Mouse (Mus musculus): Measurements from ENCODE around the gene Kitl.

The Kitl gene

DNA sequence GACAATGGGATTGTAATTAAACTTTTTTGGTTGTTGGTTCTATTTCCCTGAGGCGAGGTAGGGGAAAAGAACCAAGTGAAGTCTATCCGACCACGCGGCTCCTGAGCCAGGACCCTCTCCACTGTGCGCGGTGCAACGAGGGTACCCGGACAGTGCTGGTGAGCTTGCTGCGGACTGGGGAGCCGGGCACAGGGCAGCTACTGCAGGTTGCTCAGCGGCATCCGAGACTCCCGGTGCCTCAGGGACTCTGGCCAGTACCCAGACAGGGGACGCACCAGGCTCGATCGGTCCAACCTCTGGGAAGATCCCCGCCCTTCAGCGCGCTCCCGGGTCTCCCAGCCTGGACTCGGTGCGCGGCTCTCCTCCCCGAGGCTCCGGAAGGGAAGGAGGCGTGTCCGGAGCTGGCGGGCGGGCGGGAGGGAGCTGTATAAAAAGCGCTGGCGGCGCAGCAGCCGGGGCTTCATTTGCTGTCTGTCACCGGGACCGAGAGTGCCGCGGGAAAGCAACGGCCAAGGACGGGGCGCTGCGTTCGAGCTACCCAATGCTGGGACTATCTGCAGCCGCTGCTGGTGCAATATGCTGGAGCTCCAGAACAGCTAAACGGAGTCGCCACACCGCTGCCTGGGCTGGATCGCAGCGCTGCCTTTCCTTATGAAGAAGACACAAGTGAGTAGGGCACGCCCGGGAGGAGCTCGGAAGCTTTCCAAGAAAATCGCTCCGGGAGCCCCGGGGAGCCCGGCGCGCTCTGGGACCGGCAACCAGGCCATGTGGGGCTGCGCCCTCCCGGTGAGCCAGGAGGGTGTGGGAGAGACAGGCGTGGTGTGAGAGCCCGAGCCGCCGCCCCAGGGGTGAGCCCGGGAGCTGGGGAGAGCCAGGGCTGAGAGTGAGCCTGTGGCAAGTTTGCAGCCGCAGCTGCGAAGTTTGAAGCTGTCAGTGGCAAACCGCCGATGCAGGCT is at the start of gene Kitl:
Kitl (plus strand) TSS at position 261 of the 956 bp plus-strand sequence.
- DNase-seq, result peak; percentile 85 to 91

DNA sequence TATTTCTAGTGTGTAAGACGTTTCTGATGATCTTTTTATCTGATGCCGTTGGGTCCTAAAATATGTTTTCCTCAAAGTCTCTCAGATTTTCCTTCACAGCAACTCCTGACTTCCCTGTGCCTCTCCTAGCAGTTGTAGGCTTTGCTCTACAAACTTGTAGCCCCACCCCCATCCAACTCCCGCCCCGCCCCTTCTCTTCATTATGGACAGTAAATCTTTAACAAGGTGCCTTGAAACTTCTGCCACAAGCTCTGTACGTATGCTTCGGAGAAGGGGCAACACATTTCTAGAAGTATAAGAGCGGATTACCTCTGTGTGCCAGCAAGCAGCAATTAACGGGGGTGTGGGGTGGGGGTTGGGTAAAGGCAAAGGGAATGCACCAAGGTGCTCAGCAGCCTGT is 42.6 kb upstream of the Kitl start:
- no peak for DNase-seq

DNA sequence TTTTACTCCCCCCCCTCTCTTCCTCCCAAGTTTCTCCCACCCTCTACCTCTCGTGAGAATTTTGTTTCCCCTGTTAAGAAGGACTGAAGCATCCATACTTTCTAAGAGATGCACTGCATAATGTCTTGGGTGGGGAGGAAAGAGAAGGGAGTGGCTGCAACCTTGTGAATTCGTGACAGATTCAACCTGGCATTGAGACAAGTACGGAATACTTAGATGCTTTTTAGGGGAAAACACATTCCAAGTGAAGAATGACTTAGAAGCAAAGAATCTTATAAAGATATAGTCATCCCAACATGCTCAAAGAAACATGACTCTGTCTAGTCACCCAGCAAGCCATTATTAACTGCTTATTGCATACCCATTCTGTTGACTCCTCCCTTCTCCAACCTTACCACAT is 35.3 kb upstream of the Kitl start:
- DNase-seq, result no peak

DNA sequence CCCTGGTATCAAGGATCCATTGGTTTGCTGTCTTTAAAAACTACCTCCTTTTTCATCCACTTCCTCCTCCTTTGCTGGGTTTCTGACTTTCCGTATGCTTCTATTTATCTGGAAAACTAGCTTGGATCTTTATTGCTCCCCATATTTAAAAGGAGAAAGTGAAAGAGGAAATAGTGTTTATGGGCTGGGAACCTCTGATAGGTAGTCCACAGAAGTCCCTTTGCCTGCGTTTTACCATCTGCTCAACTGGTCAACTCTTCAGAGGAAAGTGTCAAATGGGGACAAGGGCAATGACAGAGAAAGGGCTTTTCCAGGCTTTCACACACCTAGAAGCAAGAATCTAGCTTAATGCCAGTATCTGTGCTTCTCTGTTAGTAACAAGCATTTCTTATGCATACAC is 34.5 kb upstream of the Kitl start:
- no peak for DNase-seq

DNA sequence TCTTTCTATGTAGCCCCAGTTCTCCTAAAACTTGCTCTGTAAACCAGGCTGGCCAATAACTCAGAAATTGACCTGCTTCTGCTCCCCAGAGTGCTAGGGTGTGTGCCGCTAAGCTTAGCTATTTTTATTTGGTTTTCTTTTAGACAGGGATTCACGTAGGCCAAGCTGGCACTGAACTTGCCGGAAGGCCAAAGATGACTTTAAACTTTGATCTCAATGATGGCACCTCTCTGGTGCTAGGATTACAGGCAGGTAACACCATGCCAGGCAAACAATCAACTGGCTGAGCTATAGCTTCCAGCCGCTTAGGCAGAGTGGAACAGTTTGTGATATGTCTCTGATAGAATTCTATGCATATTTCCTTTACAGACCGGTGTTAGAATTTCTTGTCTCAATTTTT is 33.5 kb upstream of the Kitl start:
- DNase-seq, result no peak

DNA sequence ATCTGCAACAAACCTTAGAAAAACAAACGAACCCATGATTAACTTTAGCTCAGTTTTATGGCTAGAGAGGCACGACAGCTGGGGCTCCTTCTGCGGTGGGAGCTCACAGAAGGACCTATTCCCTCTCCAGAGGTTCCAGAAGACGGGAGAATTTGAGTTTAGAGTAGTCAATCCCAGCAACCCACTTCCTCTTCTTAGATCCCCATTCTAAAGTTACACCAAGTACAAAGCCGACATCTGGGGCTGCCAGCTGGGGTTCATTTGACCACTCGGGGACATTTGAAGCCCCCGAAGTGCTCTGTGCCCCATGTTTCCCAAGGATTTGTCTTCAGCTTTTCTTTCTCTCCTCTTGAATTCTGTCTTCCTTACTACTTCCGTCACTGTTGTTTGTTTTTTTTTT is 28.7 kb upstream of the Kitl start:
- DNase-seq, result no peak

DNA sequence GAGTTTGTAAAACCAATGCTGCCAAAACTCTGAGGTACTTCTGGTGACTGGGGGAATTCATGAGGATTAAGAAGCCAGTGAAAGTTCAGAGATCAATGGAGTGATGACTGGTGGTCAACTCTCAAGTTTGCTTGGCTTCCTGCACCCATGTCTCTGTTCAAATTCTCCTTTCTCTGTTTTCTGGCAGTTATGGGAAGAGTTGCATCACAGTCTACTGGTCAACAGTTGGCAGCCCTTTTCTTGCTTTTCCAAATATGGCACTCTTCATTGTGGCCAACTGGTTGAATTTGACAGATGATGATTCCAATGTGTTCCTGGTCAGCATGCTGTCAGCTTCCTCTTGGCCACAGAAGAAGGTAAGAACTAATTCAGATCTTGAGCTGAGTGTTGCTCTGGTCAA is 25.7 kb upstream of the Kitl start:
- no peak for DNase-seq

DNA sequence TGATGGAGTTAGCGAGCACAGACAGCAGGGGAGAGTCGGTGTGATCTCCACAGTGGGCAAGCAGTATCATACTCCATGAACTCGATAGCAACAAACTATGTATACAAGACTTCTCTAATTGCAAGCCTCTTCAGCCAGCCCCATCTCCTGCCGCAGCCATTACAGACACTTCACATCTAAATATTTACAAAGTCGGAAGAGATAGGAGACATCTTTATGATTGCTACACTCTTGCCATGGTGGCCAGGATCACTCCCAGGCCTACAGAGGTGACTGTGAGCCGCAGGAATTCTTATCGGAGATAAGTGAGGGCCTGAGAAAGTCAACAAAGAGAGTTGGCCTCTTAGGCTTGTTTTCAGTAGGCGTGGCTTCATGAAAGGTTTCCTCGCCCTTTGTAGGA is 23.3 kb upstream of the Kitl start:
- peak in 1 of 2 experiments; percentile 21 for DNase-seq

DNA sequence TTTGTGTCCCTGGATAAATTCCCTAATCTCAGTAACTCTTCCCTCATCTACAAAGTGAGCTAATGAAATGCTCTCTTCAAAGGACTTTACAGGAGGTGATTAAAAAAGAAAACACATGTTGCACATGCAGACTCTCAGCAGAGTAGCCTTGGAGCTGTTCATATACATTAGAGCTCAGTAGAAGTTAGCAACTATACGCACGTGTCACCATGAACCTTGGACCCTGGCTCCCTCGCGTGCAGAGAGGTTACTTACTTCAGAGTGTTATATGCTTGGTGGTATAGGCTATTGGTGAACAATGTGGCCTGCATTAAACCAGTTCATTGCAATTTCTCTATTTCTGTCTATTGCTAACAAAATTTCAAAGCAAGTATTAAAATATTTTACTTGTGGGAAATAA is 14.0 kb upstream of the Kitl start:
- no peak for DNase-seq

DNA sequence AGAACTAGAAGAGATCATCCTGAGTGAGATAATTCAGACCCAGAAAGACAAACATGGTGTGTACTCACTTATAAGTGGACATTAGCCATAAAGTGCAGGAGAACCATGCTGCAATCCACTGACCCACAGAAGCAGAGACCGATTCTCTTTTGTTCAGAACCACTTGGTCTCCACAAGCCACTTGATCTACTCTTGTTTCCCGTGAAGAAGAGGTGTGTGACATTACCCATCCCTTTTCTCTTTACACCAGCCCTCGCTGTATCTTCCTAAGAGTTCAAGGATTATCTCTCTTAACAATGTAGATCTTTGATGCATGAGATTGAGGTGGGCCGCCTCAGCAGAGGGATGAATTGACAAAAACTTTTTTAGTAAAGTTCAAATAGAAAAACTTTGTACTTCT is 11.6 kb upstream of the Kitl start:
- no peak for DNase-seq

DNA sequence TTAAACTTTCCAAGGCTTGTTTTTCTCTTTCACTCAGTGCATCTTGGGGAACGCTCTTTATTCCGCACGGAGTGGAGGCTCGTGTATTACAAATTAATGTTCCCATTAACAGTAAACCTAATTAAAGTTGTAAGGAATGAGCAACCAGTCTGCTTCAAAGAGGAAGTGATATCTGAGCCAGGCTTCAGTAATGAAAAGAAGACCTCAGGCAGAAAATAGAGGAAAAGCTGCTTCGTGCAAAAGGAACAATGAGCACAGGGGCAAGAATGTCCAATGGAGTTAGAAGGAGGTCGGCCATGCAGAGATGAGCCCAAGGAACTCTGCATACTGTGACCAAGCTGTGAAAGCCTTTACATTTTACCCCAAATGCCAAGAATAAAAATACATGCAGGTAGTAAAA is 5.7 kb upstream of the Kitl start:
- DNase-seq, result no peak

DNA sequence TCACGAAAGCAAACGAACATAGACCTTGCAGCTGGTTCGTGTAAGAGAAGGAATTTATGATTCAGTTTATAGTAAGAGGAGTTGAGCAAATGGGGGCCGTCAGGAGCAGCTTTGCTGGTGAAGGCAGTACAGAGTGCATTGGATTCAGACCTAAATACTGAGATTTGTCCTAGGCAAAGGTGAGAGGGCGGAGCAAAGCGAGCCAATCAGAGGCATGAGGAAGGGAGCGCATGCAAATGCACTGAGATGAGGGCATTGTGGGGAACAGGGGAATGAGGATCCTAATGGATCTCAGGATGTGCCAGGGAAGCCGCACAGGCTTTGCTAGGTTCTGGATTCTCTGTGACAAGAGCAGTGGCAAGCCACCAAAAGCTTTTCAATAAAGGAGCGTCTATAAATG is 5.1 kb upstream of the Kitl start:
- DNase-seq, result peak in 1 of 2 experiments; percentile 28

DNA sequence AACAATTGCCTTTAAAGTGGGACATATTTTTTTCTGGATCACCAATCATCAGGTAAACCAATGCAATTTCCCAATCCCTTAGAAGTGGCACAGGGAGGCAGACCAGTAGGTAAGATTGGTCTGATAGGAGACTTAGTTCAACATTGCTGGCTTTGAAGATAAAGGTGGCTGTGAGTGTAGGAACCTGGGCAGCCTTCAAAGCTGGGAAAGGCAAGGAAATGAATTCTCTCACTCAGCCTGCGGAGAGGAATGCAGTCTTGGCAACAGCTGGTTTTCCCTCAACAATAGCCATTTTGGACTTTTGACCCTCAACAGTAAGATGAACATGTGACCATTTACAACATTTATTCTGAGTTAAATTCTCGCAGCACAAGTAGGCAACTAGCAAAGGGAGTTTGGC is 1.3 kb upstream of the Kitl start:
- DNase-seq, result no peak

DNA sequence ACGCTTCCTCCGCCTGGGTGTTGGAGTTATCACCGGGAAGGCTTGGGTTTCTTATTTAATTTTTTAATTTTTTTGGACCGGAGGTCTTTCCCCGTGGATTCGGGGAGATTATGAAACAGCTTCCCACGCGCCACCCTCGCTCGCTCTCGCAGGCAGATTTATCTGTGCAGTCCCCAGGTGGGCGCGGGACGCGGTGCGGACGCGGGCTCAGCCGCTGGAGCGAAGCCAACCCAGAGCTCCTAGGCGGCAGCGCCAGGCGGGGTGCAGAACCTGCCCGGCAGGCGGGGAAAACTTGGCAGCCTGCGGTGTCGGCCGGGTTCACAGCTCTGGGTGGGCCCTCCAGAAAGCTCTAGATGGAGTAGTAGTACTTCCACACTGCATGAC is 888 bp downstream of the Kitl start:
- DNase-seq, result peak; percentile 73 to 77

DNA sequence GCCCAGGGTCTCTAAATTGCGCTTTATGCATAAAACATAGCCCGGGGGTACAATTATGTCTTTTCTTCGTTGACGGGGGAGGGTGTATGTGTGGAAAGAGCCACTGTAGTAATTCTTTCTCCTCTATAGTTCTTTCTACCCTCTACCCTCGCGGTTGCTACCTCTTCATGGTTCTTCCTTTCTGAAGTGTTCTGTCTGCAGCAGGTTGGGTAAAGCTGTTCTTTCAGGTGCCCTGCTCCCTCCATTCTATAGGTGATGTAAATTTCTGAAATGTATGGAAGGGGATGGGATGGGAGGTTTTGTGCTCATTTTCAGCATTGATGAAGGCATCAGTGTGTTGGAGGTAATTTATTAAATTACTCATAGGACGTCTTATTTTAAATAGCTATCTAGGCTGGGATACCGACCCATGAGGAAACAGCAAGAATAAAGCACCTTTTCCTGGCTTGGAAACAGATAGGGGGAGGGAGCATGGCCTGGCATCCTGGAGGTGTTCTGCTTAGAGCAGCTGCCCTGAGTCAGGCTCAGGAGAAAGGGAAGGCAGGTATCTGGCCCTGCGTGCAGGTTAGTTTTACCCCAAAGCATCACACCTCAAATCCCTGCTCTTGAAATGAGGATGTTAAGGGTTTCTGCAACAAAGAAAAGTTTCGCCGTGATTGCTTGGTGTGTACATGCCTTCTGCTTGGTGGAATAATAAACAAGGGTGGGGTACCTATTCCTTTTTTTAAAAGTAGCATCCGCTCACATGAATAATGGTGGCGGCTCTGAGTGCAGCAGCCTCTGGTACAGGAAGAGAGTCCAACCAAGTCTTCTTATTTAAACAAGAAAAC is 1.7 kb downstream of the Kitl start:
- DNase-seq, result no peak

DNA sequence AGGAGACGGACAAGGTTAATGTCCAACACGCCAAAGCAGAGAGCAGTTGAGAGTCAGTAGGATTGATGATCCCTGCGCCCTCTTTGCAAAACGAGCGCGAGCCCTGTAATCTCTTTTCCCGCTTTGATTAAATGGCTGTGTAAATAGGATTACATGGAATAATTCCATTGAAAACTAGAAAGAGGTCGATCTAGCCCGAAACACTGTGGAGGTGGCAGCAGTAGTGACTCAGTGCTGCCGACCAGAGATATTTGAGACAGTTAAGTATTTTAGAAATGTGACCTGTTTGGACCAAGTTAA is 2.3 kb downstream of the Kitl start:
- no peak for DNase-seq

DNA sequence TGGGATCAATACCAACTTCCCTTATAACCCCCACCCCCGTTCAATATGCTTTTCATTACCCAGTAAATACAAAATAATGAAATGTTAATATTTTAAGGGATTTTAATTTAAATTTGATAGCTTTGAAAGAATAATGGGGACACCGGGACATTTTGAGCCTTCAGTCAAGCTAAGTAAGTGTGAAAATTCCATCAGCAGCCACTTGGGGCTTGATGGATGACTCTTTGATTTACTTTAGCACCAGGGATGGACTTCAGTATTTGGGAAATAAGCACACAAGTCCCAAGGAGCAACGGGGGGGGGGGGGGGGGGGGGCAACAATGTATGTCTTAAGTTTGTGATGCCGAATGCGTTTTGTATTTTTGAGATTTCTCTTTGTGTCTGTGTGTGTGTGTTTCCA is 3.1 kb downstream of the Kitl start:
- no peak for DNase-seq

DNA sequence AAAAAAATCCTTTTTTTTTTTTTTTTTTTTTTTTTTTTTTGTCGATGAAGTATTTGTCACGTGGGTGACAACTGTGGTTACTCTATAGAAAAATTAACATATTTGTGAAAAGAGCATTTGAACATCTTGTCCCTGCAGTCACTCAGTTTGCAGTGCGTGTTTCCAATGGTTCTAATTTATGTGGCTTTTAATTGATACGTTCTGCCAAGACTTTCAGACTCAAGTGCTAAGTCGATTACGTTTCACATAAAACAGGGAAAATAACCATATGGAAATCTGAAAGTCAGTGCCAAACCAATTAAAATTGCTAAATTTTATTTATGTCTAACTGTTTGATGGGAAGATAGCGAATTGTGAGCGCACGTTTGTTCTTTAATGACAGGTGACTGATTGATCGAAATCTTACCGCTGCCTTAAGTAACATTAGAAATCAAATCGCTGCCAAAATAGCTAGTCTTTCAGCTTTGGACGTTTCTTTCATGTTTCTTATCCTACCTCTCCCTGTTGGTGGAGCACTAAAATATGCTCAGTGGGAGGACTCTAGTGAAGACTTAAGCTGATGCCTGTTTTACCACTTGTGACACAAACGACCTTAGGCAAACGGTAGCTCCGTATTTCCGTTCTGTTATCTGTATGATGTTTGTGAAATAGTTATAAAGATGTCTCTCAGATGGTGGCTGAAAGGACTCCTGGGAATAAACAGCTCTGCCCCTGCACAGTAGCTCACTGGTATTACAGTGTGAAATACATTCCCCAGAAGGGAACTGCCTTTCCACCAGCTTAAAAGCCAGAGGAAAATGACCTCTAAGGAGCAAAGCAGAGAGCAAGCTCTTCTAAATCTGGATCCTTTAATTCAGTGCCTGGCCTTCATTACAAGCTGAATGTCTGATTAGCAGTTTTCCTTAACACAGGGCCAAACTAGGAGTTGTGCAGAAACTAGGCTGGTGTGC is 4.1 kb downstream of the Kitl start:
- no peak for DNase-seq

DNA sequence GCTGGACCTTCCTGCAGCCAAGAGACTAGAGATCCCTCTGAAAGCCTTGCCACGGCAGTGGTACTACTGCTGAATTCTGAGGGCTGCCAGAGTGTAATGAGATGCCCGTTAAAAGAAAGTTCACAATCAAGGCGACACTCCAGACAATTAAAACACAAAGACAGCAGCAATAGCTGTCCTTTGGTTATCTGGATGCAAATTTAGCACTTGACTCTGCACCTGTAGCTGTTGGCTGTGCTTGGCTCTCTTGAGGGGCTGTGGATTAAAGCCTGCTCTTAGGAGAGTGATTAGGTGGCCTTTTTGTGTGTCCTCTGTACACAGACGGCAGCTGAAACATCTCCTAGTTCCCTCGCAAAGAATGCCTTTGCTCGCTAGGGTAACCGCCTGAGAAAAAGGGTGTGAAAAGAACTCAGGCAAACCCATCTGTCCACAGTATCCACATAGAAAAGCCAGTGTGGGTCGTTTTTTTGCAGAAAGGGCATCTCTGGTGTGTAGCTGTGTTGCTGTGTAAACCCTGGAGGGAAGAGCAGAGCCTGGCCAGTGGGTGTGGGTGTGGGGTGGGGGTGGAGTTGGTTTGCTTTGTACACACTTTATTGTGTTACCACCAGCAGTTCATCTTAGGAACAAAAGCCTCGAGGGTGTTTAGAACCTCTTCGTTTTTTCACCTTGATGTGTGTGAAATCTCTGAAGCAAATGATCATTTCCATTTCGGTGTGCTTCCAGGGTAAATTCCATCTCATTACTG is 6.8 kb downstream of the Kitl start:
- no peak for DNase-seq

DNA sequence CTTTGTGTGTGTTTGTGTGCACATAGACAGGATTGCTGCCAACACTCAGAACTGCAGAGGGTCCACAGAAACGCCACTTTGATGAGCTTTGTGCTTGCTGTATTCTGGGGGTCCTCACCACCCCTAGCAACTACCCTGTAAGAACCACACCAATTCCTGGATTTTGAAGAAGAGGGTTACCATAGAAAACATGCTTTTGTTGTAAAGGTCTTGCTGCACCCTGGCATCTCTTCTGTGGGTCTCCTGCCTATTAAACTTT is 7.3 kb downstream of the Kitl start:
- no peak for DNase-seq

DNA sequence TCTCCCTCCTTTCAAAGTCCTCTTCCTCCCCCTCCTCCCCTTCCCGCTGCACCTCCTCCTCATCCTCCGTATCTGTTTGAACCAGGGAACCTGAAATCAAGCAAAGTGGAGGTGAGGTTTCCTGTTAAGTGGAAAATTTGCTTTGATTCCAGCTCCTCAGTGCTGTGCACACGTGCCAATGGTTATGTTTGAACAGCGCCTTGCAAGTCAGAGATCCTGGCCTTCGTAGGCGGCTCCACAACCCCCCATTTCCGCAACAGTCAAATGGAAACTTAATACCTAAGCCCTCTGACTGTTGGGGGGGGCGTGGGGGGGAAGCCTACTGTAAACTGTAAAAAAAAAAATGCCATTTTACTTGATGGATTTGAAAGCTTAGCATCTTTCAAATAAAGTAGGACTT is 10.2 kb downstream of the Kitl start:
- no peak for DNase-seq

DNA sequence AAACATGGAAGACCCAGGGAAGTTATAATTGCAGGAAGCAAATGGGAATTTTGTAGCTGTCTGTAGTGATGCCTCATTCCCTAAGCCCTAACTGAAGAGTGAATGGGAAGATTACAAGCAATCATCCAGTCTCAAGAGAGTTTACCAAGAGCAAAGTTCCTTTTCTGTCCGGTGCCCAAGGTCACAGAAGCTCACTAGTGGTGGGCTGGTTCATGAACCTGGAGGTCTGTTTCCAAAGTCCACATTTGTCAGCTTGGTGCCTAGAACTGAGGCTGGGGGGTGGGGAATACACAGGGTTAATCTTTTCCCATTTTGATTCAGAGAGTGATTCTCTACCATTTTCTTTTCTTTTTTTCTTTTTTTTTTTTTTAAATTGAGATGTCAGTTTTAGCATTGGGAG is 11.3 kb downstream of the Kitl start:
- no peak for DNase-seq

DNA sequence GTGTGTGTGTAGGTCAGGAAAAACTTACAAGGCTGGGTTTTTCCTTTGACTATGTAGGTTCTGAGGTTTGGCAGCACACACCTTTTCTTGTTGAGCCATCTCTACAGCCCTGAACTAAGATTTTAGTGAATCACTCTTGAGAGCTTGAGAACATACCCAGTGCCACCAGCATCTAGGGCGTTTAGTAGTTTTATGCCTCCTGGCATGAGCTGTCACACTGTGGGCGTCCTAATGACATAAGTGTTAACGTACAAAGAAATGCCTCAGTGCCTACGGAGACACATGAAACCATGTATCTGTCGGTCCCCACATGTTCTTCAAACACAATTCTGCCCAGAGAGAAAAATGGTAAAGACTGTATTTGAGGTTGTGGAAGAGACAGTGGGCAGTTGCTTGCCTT is 15.0 kb downstream of the Kitl start:
- no peak for DNase-seq

Measured in lung, postnatal 4 days (tissue).